Mouse (Mus musculus): ENCODE measurements around the gene Iqgap3.

The Iqgap3 gene

GRCm38 (mm10) chr3:88138336-88139242 is 56.8 kb downstream of the Iqgap3 start:
- peak; percentile 95 to 96 for DNase-seq (ENCODE audit: low spot score in 2 of 2)

GRCm38 (mm10) chr3:88139243-88140177 is 57.7 kb downstream of the Iqgap3 start:
- peak in 1 of 2 experiments; percentile 33 for DNase-seq (ENCODE audit: low spot score in 2 of 2)

GRCm38 (mm10) chr3:88140178-88140902 is 58.6 kb downstream of the Iqgap3 start:
- peak in 1 of 2 experiments; percentile 17 for DNase-seq (ENCODE audit: low spot score in 2 of 2)

GRCm38 (mm10) chr3:88140903-88141430 is 59.2 kb downstream of the Iqgap3 start:
- peak in 1 of 2 experiments; percentile 33 for DNase-seq (ENCODE audit: low spot score in 2 of 2)

- DNase-seq (ENCODE audit: low spot score in 2 of 2): peak; percentile 71 to 78
Measured at GRCm38 (mm10) chr3:88141439-88141786, 59.6 kb downstream of the Iqgap3 start.

- peak; percentile 97 to 98 for DNase-seq (ENCODE audit: low spot score in 2 of 2)
Measured at GRCm38 (mm10) chr3:88141787-88142523, 60.2 kb downstream of the Iqgap3 start, which contains the start of gene Mef2d. TSS of gene Mef2d (plus strand) at chr3:88142372.

- DNase-seq (ENCODE audit: low spot score in 2 of 2): no peak
Measured at GRCm38 (mm10) chr3:88142546-88142915, 60.8 kb downstream of the Iqgap3 start.

GRCm38 (mm10) chr3:88142916-88143771 is 61.4 kb downstream of the Iqgap3 start:
- peak; percentile 54 to 62 for DNase-seq (ENCODE audit: low spot score in 2 of 2)

GRCm38 (mm10) chr3:88143961-88144486 is 62.3 kb downstream of the Iqgap3 start:
- DNase-seq (ENCODE audit: low spot score in 2 of 2): peak; percentile 67 to 71

- no peak for DNase-seq (ENCODE audit: low spot score in 2 of 2)
Measured at GRCm38 (mm10) chr3:88144648-88145410, 63.1 kb downstream of the Iqgap3 start.

- no peak for DNase-seq (ENCODE audit: low spot score in 2 of 2)
Measured at GRCm38 (mm10) chr3:88145411-88145782, 63.6 kb downstream of the Iqgap3 start.

GRCm38 (mm10) chr3:88145952-88146351 is 64.2 kb downstream of the Iqgap3 start:
- DNase-seq (ENCODE audit: low spot score in 2 of 2): peak; percentile 60 to 80

GRCm38 (mm10) chr3:88146376-88147112 is 64.8 kb downstream of the Iqgap3 start:
- no peak for DNase-seq (ENCODE audit: low spot score in 2 of 2)

GRCm38 (mm10) chr3:88147444-88147843 is 65.7 kb downstream of the Iqgap3 start:
- DNase-seq (ENCODE audit: low spot score in 2 of 2): no peak

- DNase-seq (ENCODE audit: low spot score in 2 of 2): no peak
Measured at GRCm38 (mm10) chr3:88147866-88148265, 66.1 kb downstream of the Iqgap3 start.

- peak; percentile 88 to 89 for DNase-seq (ENCODE audit: low spot score in 2 of 2)
Measured at GRCm38 (mm10) chr3:88148354-88148753, 66.6 kb downstream of the Iqgap3 start.

GRCm38 (mm10) chr3:88148776-88149509 is 67.2 kb downstream of the Iqgap3 start:
- DNase-seq (ENCODE audit: low spot score in 2 of 2): peak; percentile 66 to 74

All from spleen, postnatal 36 days (tissue).